Mouse (Mus musculus) brain, embryonic 14.5 days (tissue): ENCODE data around the gene Tcf7l2.

ENCODE experiments used
- CTCF ChIP-seq: fragments of 200-500 bp; IDR thresholded peaks from 2 replicates; pipeline ENCODE4 v1.5.1; 2012; ENCODE audit warnings: inconsistent platforms, mild to moderate bottlenecking, moderate library complexity, borderline replicate concordance; ENCODE audit not compliant: insufficient read depth, insufficient read length; ENCODE audit errors: extremely low read depth
- POLR2A ChIP-seq: fragments of 200-500 bp; IDR thresholded peaks from 2 replicates; pipeline ENCODE4 v1.6.1; 2012; ENCODE audit warnings: mild to moderate bottlenecking, inconsistent platforms, borderline replicate concordance; ENCODE audit not compliant: poor library complexity, insufficient read depth, insufficient read length, severe bottlenecking; ENCODE audit errors: extremely low read depth

- no peak for TF ChIP-seq POLR2A
- TF ChIP-seq CTCF, result no peak
Measured at GRCm38 (mm10) chr19:55865049-55865448, 123.4 kb downstream of the Tcf7l2 start.
